In the genomic region with DNA sequence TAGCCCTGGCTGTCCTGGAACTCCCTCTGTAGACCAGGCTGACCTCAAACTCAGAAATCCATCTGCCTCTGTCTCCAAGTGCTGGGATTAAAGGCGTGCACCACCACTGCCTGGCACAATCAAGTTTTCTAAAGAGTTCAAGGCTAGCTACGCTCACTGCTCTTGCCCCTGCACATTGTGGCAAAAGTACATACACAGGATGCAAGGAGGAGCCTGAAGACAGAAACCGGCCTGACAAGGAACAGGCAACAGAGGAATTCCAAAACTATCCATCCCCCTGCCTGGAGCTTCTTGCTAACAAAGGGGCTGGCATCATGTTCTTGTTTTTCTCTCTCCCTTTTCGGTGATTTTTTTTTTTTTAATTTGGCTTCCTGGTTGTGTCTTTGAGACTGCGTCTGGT, we compare ENCODE assay signal across 19 mouse cellular contexts. TPM values are rescaled to one million over a fixed set of nuclear protein-coding genes. Genes with fewer than 3 reads are reported as not detected.
"Had no signal": no experiment of that assay in that cellular context is flagged by ENCODE, and none has a peak within 500 bp of the region (broad histone marks: within the 10 kb centered on the region; RNA-seq: fewer than 3 reads in every experiment).

No protein-coding gene starts in this region.

- H3K4me3 ChIP-seq: lung, embryonic 15.5 days; megakaryocyte, embryonic 14.5 days; midbrain, embryonic 13.5 days; midbrain, embryonic 15.5 days; neural tube, embryonic 12.5 days; stomach, embryonic 15.5 days had no signal

- H3K4me1 ChIP-seq: lung, embryonic 15.5 days; midbrain, embryonic 13.5 days; midbrain, embryonic 15.5 days; neural tube, embryonic 12.5 days; stomach, embryonic 15.5 days had no signal

- H3K9ac ChIP-seq: lung, embryonic 15.5 days; midbrain, embryonic 13.5 days; midbrain, embryonic 15.5 days; neural tube, embryonic 12.5 days; stomach, embryonic 15.5 days had no signal

- H3K27ac ChIP-seq: lung, embryonic 15.5 days; macrophage; midbrain, embryonic 13.5 days; midbrain, embryonic 15.5 days; neural tube, embryonic 12.5 days; stomach, embryonic 15.5 days had no signal

- DNase-seq: lung, adult 2 months; lung, postnatal 14 days; lung, postnatal 36 days; right cerebral cortex, postnatal 14 days; thymus, adult 2 months; thymus, postnatal 25 days; thymus, postnatal 4 days had no signal

- H3K27me3 ChIP-seq: lung, embryonic 15.5 days; midbrain, embryonic 15.5 days; neural tube, embryonic 12.5 days; stomach, embryonic 15.5 days had no signal

- H3K36me3 ChIP-seq: lung, embryonic 15.5 days; midbrain, embryonic 13.5 days; midbrain, embryonic 15.5 days; neural tube, embryonic 12.5 days; stomach, embryonic 15.5 days had no signal

- H3K9me3 ChIP-seq: lung, embryonic 15.5 days; midbrain, embryonic 13.5 days; midbrain, embryonic 15.5 days; neural tube, embryonic 12.5 days; stomach, embryonic 15.5 days had no signal

- ATAC-seq: lung, postnatal 0 days; midbrain, embryonic 13.5 days; midbrain, embryonic 15.5 days had no signal

- H3K4me2 ChIP-seq: lung, embryonic 15.5 days; midbrain, embryonic 11.5 days; midbrain, embryonic 13.5 days; midbrain, embryonic 15.5 days; neural tube, embryonic 12.5 days; stomach, embryonic 15.5 days had no signal

RNA-seq across cellular contexts. Expression of gene Nrtn, which starts 13.2 kb away (rescaled TPM):
- total RNA-seq: megakaryocyte progenitor cell, adult 5-6 weeks; monocyte, adult 5-6 weeks; neutrophil, adult 5-6 weeks had no signal
- polyA plus RNA-seq: macrophage had no signal

RNA-seq across cellular contexts. Expression of gene Prr22, which starts 25.9 kb away (rescaled TPM):
- polyA plus RNA-seq: macrophage had no signal
